Mouse (Mus musculus) thymus, adult 2 months (tissue): ENCODE data around the gene Ptgfrn. TPM values are rescaled to one million over a fixed set of nuclear protein-coding genes. Genes with fewer than 3 reads are reported as not detected.

Experiments
- DNase-seq: peaks from one replicate; pipeline ENCODE4 v3.0.0; 2021
- H3K27ac ChIP-seq: fragments of 200-500 bp; 2 replicates; pipeline ENCODE4 v1.5.1; 2012; ENCODE audit warnings: low read length, control low read depth; ENCODE audit not compliant: control insufficient read depth, insufficient read depth
- H3K27me3 ChIP-seq: fragments of 200-500 bp; 2 replicates; pipeline ENCODE4 v1.6.1; 2012; ENCODE audit warnings: mild to moderate bottlenecking, low read length, moderate library complexity, mixed read lengths; ENCODE audit not compliant: control insufficient read depth, insufficient read depth
- H3K36me3 ChIP-seq: fragments of 200-500 bp; 2 replicates; pipeline ENCODE4 v1.6.1; 2012; ENCODE audit warnings: mild to moderate bottlenecking, low read length, moderate library complexity; ENCODE audit not compliant: control insufficient read depth, insufficient read depth
- H3K4me1 ChIP-seq: fragments of 200-500 bp; replicated peaks from 2 replicates; pipeline ENCODE4 v1.6.1; 2012; ENCODE audit warnings: low read length; ENCODE audit not compliant: control insufficient read depth, insufficient read depth
- H3K4me3 ChIP-seq: fragments of 200-500 bp; 2 replicates; pipeline ENCODE4 v1.5.1; 2012; ENCODE audit warnings: mild to moderate bottlenecking, low read length, control low read depth, moderate library complexity; ENCODE audit not compliant: control insufficient read depth, insufficient read depth
- CTCF ChIP-seq: fragments of 200-500 bp; IDR thresholded peaks from 2 replicates; pipeline ENCODE4 v1.5.1; 2012; ENCODE audit warnings: mild to moderate bottlenecking, control low read depth, low read length, moderate library complexity, borderline replicate concordance; ENCODE audit not compliant: control insufficient read depth, poor library complexity, insufficient read depth; ENCODE audit errors: extremely low read depth
- POLR2A ChIP-seq: fragments of 200-500 bp; IDR thresholded peaks from 2 replicates; pipeline ENCODE4 v1.6.1; 2012; ENCODE audit warnings: mild to moderate bottlenecking, low read length, control low read depth, moderate library complexity; ENCODE audit not compliant: control insufficient read depth, poor library complexity, insufficient read depth; ENCODE audit errors: extremely low read depth
- WGBS: fragments of 180-500 bp; shearing (Covaris S2); methylation state at CpG from one replicate; pipeline ENCODE4 v1.1.7; 2018; 5-methylcytosine and 5-hydroxymethylcytosine counted together
- polyA plus RNA-seq: library from polyadenylated mRNA; depleted of rRNA; stranded (reverse); fragments of >200 nt; gene quantifications from 2 replicates; pipeline ENCODE4 v1.2.3, GENCODE M21; 2012

Ptgfrn gene
- polyA plus RNA-seq, 1 experiment, result 8.0 TPM

DNA sequence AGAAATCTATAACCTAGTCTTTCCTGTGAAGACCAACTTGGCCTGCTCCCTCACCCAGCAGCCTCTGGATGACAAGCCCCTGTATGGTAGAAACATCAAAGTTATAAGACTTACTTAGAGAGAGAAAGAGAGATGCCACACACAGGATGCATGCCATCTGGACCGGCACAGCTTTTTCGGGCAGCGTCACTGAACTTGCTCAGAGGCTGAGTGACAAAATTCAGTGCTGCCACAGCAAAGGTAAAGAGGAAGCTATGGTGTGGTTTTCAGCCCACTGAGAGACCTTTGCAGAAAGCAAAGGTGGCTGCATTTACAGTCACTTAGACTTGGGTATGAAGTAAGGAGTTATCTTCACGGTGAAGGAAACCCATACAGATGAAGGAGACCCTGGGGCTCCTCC lies 80.7 kb downstream of the Ptgfrn start, which contains the start of gene Cd101:
TSS of gene Cd101 (minus strand) at position 218 of the 400 bp plus-strand sequence.
- peaks cover 21% of the 10 kb centered on the region for H3K4me1 ChIP-seq
- H3K4me3 ChIP-seq, result no peak within 1 kb of the TSS
- peak within 1 kb of the TSS; percentile 13; the same call in 1 of the 2 replicates for H3K27ac ChIP-seq
- H3K36me3 ChIP-seq, result no peaks in the 10 kb centered on the region
- no peaks in the 10 kb centered on the region for H3K27me3 ChIP-seq
- TF ChIP-seq CTCF (no peak), POLR2A (no peak)
- DNase-seq, result peak; percentile 72
- WGBS, result 6% methylated on average over 4 of the region's 4 CpGs

DNA sequence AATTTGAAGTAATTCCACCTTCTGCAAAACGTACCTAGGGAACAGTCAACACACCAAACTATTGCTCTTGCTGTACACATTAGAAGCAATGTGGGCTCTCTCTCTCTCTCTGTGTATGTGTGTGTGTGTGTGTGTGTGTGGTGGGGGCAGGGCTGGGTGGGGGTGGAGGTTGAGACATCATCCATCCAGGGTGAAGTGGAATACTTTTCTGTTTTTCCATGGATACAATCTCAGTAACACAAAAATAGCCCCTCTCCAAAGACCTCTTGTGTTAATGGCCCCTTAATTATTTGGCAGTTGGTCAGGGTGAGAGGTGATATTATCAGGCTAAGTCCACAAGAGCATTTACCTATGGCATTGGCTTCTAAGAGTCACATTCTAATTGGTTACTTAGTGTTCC lies 83.3 kb downstream of the Ptgfrn start:
- Histone ChIP-seq H3K4me1 (peaks cover 13% of the 10 kb centered on the region), H3K27ac (no peak overlapping the region), H3K4me3 (no peak overlapping the region), H3K36me3 (no peaks in the 10 kb centered on the region), H3K27me3 (no peaks in the 10 kb centered on the region)
- WGBS, result 98% methylated on average over 1 of the region's 1 CpGs
- TF ChIP-seq POLR2A, result no peak
- TF ChIP-seq CTCF, result no peak
- DNase-seq, result no peak

DNA sequence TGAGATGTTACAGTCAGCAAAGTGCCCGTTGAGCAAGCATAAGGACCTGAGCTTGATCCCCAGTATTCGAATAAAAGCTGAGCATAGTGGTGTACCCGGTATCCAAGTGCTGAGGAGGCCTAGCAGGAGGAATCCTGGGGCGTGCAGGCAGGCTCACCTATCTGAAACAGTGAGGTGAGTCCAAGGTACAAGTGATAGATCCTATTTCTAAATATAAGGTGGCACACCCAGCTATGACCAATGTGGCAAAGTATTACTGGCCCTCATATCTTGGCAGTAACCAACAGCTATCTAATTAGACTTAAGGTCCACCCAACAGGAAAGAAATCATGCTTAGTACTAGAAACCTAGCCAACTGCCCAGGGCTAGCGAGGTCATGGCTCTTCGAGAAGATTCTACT lies 87.1 kb downstream of the Ptgfrn start:
- 97% methylated on average over 6 of the region's 6 CpGs for WGBS
- no peak for TF ChIP-seq POLR2A
- no peaks in the 10 kb centered on the region for H3K36me3 ChIP-seq
- no peak for DNase-seq
- H3K27me3 ChIP-seq, result no peaks in the 10 kb centered on the region
- peaks cover 10% of the 10 kb centered on the region for H3K4me1 ChIP-seq
- no peak overlapping the region for H3K4me3 ChIP-seq
- no peak overlapping the region for H3K27ac ChIP-seq

DNA sequence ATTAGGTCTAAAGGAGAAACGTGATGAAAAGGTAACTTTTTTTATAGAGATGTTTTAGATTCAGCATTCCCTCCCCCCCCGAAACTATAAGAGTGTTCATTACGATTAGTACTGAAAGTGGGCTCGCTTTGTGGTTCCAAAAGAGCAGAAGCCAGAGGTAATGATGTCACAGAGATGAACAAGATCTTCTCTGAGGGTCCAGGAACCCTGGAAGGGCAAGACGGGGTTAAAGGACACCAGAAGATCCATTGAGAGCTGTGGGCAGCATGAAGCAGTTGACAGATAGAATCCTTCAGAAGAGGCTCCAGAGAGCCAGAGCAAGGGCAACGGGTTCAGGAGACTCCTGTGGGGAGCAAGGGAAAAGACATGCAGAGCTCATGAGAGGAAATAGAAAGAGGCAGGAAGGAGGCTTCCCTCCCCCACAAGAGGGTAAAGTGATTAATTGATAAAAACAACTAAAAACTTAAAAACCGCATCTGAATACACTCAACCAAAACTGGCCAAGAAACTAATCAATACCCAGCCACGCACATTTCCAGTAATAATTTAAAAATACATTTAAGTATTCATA lies 88.5 kb downstream of the Ptgfrn start:
- TF ChIP-seq POLR2A (no peak), CTCF (no peak)
- peak overlapping the region; percentile 83 for H3K27ac ChIP-seq
- no peak overlapping the region for H3K4me3 ChIP-seq
- no peak for DNase-seq
- no peaks in the 10 kb centered on the region for H3K36me3 ChIP-seq
- 45% methylated on average over 8 of the region's 8 CpGs for WGBS
- H3K27me3 ChIP-seq, result no peaks in the 10 kb centered on the region
- peaks cover 14% of the 10 kb centered on the region for H3K4me1 ChIP-seq

DNA sequence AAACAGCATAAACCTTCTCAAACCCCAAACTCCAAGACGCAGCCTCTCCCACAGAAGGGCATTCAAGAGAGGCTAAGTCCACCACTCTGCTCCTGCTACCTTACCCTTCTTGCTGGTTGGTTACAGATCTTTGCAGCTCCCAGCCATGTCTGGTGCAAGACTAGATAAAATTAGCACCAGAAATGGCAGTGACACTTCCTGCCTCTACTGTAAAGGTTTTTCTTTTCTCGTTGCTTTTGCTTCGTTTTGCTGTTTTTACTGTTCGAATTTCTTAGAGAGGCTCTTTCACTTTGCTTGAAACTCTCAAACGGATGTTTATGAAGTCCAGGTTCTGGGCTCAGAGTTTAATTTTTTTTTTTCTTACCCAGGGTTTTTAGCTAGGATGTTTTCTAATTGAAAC lies 89.0 kb downstream of the Ptgfrn start:
- TF ChIP-seq CTCF (no peak), POLR2A (no peak)
- whole genome bisulfite sequencing, result 21% methylated on average over 5 of the region's 5 CpGs
- DNase-seq, result no peak
- peak overlapping the region; percentile 61 for H3K27ac ChIP-seq
- H3K4me1 ChIP-seq, result peaks cover 14% of the 10 kb centered on the region
- no peak overlapping the region for H3K4me3 ChIP-seq
- H3K27me3 ChIP-seq, result no peaks in the 10 kb centered on the region
- no peaks in the 10 kb centered on the region for H3K36me3 ChIP-seq

DNA sequence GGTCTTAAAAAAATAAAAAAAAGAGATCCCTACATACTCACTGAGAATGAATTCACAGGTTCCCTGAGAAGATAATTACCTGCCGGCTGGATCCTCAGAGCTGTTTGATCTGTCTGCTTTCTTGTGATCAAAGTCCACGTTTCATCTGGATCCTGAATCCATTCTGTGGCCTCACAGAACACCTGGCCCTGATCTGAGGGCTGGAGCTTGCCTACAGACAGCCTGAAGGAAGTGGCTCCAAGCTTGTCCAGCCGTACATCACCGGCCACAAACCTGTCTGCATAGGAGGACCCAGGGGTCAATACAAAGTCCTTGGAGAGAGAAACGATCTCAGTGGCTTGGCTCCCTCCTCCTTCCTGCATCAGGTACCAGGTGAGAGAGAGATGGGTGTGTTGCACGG lies 91.6 kb downstream of the Ptgfrn start:
- Histone ChIP-seq H3K27ac (no peak overlapping the region), H3K4me1 (peaks cover 14% of the 10 kb centered on the region), H3K4me3 (no peak overlapping the region), H3K27me3 (no peaks in the 10 kb centered on the region), H3K36me3 (no peaks in the 10 kb centered on the region)
- WGBS, result 92% methylated on average over 6 of the region's 6 CpGs
- TF ChIP-seq CTCF, result no peak
- no peak for DNase-seq

DNA sequence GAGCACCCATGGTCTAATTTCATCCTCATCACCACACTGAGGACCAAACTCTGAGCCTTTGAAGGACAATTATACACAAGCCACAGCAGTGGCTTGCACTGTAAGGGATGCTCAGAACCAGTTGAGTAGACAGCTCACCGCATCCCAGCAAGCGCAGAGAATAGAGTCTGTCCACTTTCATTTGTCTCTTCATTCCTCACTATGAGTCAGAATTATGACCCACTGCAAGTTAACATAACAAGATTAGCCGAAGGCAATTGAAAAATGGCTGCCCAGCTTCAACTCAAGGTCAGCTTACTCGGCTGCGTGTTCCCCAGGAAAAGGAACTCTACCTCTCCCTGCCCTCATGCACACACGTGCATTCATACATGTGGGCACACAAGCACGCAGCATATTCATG lies 94.0 kb downstream of the Ptgfrn start:
- Histone ChIP-seq H3K4me3 (no peak overlapping the region), H3K4me1 (peaks cover 27% of the 10 kb centered on the region), H3K27me3 (no peaks in the 10 kb centered on the region), H3K36me3 (no peaks in the 10 kb centered on the region), H3K27ac (no peak overlapping the region)
- no peak for DNase-seq
- TF ChIP-seq CTCF, result no peak
- TF ChIP-seq POLR2A, result no peak
- WGBS, result 95% methylated on average over 7 of the region's 7 CpGs
